Mouse (Mus musculus) cerebellum, adult 2 months (tissue): ENCODE data around the gene Wdfy1. TPM values are rescaled to one million over a fixed set of nuclear protein-coding genes. Genes with fewer than 3 reads are reported as not detected.

ENCODE experiments used
- DNase-seq, 2 experiments: peaks; one replicate each; pipeline ENCODE4 v3.0.0; 2021
- H3K27ac ChIP-seq: fragments of 200-500 bp; 2 replicates; pipeline ENCODE4 v1.5.1; 2012; ENCODE audit warnings: low read length, control low read depth, inconsistent platforms; ENCODE audit not compliant: insufficient read depth
- H3K27me3 ChIP-seq: fragments of 200-500 bp; 2 replicates; pipeline ENCODE4 v1.6.1; 2012; ENCODE audit warnings: inconsistent platforms, mild to moderate bottlenecking, low read length, moderate library complexity; ENCODE audit not compliant: control insufficient read depth, insufficient read depth
- H3K4me1 ChIP-seq: fragments of 200-500 bp; 2 replicates; pipeline ENCODE4 v1.6.1; 2011; ENCODE audit warnings: low read length; ENCODE audit not compliant: control insufficient read depth, insufficient read depth
- H3K4me3 ChIP-seq: fragments of 200-500 bp; replicated peaks from 2 replicates; pipeline ENCODE3; 2011; ENCODE audit warnings: mild to moderate bottlenecking, low read depth, low read length, control low read depth; ENCODE audit not compliant: insufficient read depth
- CTCF ChIP-seq: fragments of 200-500 bp; IDR thresholded peaks from 2 replicates; pipeline ENCODE4 v1.5.1; 2011; ENCODE audit warnings: low read depth, mild to moderate bottlenecking, control low read depth, low read length, moderate library complexity, borderline replicate concordance; ENCODE audit not compliant: insufficient read depth
- POLR2A ChIP-seq: fragments of 200-500 bp; IDR thresholded peaks from 2 replicates; pipeline ENCODE4 v1.6.1; 2011; ENCODE audit warnings: low read length, control low read depth, borderline replicate concordance; ENCODE audit not compliant: insufficient read depth
- WGBS: fragments of 180-500 bp; shearing (Covaris S2); methylation state at CpG from one replicate; pipeline ENCODE4 v1.1.7; 2018; 5-methylcytosine and 5-hydroxymethylcytosine counted together
- polyA plus RNA-seq: library from polyadenylated mRNA; depleted of rRNA; stranded (reverse); fragments of >200 nt; gene quantifications from 2 replicates; pipeline ENCODE4 v1.2.3, GENCODE M21; 2012

Gene Wdfy1
- polyA plus RNA-seq, 1 experiment = 29.9 TPM

DNA sequence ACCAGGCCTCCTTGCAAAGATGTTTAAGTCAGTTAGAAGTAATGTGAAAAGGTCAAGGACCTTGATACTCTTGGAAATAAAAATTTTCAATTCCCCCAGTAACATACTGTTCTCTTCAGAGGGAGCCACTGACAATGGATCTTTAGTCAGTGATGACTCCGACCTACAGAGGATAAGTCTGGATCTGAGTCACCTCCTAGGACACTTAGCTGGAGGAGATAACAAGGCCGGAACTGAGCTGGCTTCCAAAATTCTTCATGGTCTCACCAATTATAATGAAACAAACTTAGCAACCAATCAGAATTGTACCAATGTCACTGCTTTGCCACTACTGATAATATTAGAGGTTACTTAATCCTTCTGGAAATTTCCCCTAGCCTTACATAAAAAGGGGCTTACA is 11.9 kb downstream of the Wdfy1 start:
- WGBS = 83% methylated on average over 2 of the region's 2 CpGs
- H3K27me3 ChIP-seq = no peaks in the 10 kb centered on the region
- no peak overlapping the region for H3K4me3 ChIP-seq
- DNase-seq = no peak
- TF ChIP-seq POLR2A (no peak), CTCF (no peak)
- peaks cover 3% of the 10 kb centered on the region for H3K4me1 ChIP-seq
- no peak overlapping the region for H3K27ac ChIP-seq

GRCm38 (mm10) chr1:79762282-79763250 is 13.4 kb downstream of the Wdfy1 start:
- Histone ChIP-seq H3K4me1 (peaks cover 3% of the 10 kb centered on the region), H3K27ac (no peak overlapping the region), H3K27me3 (no peaks in the 10 kb centered on the region), H3K4me3 (peak overlapping the region; percentile 86)
- 51% methylated on average over 16 of the region's 16 CpGs for WGBS
- DNase-seq = peak; percentile 14 to 17
- no peak for TF ChIP-seq POLR2A
- no peak for TF ChIP-seq CTCF

DNA sequence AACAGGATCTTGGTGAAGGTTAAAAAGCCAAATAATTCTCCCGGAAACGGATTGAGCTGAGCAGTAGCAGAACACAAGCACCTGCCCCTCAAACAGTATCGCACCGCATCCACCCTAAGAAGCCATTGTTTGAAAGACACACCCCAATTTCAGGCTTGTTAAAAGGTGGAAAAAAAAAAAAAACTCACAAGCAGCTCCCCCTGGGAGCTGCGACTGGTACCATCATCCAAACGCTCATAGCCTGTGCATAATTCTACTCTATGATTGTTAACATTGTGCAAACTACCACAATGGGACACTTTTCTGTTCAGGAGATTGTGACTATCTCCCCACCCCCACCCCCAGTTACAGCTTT is 14.0 kb downstream of the Wdfy1 start:
- no peak for DNase-seq
- 0% methylated on average over 6 of the region's 6 CpGs for WGBS
- Histone ChIP-seq H3K27me3 (no peaks in the 10 kb centered on the region), H3K27ac (no peak overlapping the region), H3K4me1 (peaks cover 3% of the 10 kb centered on the region), H3K4me3 (peak overlapping the region; percentile 86)
- TF ChIP-seq CTCF (no peak), POLR2A (no peak)

DNA sequence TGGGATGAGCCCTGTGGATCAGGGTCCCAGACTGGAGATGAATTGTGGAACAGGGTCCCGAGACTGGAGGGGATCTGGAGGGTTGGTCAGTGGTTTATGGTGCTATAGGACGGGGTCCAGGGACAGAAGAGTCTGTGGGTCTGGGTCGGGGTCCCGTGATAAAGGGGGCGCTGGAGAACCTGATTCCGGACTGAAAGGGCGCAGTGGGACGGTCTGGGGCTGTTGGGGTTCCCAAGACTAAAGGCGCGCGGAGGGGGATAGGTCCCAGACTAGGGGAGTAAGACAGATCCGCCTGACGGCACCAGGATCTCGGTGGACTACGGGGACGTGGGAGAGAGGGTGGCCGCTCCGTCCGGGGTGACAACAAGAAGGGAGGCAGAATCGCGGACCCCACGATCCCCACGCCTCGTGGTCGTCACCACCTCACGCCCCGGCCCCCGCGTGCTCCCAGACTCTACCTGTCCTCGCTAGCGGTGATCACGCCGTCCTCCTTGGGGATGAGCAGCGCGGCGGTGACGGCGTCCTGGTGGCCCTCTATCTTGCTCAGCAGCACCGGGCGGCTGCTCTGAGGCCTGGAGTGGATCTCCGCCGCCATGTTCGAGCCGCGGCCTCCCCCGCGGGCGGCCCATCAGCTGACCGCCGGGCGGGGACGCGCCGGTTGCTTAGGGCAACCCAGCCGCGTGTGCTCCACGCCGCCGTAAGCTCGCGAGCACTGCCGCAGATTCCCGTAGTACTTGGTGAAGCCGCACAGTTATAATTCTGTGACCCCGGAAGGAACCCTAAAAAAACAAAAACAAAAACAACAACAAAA is 14.6 kb downstream of the Wdfy1 start:
- H3K4me1 ChIP-seq = peaks cover 3% of the 10 kb centered on the region
- no peaks in the 10 kb centered on the region for H3K27me3 ChIP-seq
- peak; percentile 81 to 86 for DNase-seq
- peak; percentile 68 for TF ChIP-seq POLR2A
- no peak for TF ChIP-seq CTCF
- H3K4me3 ChIP-seq = peak overlapping the region; percentile 86
- H3K27ac ChIP-seq = peak overlapping the region; percentile 46
- under 1% methylated on average over 65 of the region's 65 CpGs for WGBS

GRCm38 (mm10) chr1:79760656-79761055 is 15.3 kb downstream of the Wdfy1 start:
- DNase-seq = peak; percentile 37 to 43
- Histone ChIP-seq H3K4me1 (peaks cover 3% of the 10 kb centered on the region), H3K27me3 (no peaks in the 10 kb centered on the region), H3K4me3 (peak overlapping the region; percentile 86), H3K27ac (0 out of 2 replicates have a peak overlapping the region, but pooled peaks have one; percentile 46)
- 4% methylated on average over 11 of the region's 11 CpGs for WGBS
- no peak for TF ChIP-seq POLR2A
- no peak for TF ChIP-seq CTCF

- H3K4me1 ChIP-seq = peaks cover 3% of the 10 kb centered on the region
- no peak overlapping the region for H3K27ac ChIP-seq
- no peak for TF ChIP-seq CTCF
- TF ChIP-seq POLR2A = no peak
- no peaks in the 10 kb centered on the region for H3K27me3 ChIP-seq
- H3K4me3 ChIP-seq = no peak overlapping the region
- 67% methylated on average over 5 of the region's 5 CpGs for WGBS
- DNase-seq = no peak
Measured at GRCm38 (mm10) chr1:79759436-79759972, 16.4 kb downstream of the Wdfy1 start.

DNA sequence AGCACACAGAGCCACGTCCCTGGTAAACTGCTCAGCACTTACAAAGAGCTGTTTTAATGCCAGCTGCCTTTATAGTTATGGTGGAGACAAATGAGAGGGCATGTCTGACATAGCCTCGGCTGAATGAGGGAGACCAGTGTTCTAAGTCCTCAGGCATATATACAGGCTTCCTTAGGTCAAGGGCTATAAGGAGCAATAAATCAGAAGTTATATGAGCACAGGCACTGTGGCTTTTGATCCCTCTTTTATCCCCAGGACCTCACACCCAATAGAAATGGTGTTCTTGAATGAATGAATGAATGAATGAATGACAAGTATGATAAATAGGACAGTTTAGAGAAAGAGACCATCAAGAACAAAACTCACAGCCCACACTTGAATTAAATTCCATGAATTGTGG is 16.9 kb downstream of the Wdfy1 start:
- WGBS = 37% methylated on average over 2 of the region's 2 CpGs
- H3K27me3 ChIP-seq = no peaks in the 10 kb centered on the region
- H3K27ac ChIP-seq = no peak overlapping the region
- DNase-seq = no peak
- H3K4me1 ChIP-seq = peaks cover 3% of the 10 kb centered on the region
- TF ChIP-seq CTCF (no peak), POLR2A (no peak)
- H3K4me3 ChIP-seq = no peak overlapping the region

- Histone ChIP-seq H3K4me1 (peaks cover 3% of the 10 kb centered on the region), H3K27me3 (no peaks in the 10 kb centered on the region), H3K27ac (no peak overlapping the region), H3K4me3 (no peak overlapping the region)
- no peak for DNase-seq
- WGBS = 81% methylated on average over 4 of the region's 4 CpGs
- no peak for TF ChIP-seq POLR2A
- TF ChIP-seq CTCF = no peak
Measured at GRCm38 (mm10) chr1:79757597-79757996, 18.3 kb downstream of the Wdfy1 start.
